Mouse (Mus musculus): Measurements from ENCODE around the gene Cdc42bpg.
"Not testable (repeated sequence)": the region's sequence is repeated elsewhere in the genome, so short reads cannot be mapped to it uniquely, and the experiment has no call there.

The Cdc42bpg gene

DNA sequence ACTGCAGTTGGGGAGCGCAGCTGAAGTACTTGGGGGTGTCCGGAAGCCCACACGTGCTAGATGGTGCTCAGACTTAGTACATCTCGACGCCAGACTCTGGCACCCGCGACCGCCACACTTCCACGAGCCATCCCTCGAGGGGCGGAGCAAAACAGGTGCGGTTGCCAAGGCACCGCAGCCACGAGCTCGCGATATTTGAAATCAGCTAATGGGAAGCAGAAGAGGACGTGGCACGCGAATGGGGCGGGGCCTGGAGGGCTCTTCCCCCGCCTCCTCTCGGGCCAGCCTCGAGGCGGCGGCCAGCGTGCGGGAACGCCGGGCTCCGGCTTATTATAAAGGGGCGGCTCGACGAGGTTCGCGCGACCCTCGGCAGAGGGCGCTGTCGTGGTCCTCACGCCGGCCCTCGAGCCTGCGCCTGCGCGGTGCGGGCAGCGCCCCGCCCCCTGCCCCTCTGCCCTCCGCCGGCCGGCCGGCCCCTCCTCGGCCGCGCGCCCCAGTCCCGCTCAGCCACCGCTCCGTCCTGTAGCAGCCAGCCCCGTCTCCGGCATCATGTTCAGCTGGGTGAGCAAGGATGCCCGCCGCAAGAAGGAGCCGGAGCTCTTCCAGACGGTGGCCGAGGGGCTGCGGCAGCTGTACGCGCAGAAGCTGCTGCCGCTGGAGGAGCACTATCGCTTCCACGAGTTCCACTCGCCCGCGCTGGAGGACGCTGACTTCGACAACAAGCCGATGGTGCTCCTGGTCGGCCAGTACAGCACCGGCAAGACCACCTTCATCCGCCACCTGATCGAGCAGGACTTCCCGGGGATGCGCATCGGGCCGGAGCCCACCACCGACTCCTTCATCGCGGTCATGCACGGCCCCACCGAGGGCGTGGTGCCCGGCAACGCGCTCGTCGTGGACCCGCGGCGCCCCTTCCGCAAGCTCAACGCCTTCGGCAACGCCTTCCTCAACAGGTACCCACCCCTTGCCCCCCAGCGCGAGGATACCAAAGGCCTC lies 29.5 kb upstream of the Cdc42bpg start, which contains the start of gene Ehd1:
Ehd1 (plus strand) TSS at position 300 of the 996 bp plus-strand sequence.
- peak; percentile 97 for DNase-seq (ENCODE audit: low spot score)

DNA sequence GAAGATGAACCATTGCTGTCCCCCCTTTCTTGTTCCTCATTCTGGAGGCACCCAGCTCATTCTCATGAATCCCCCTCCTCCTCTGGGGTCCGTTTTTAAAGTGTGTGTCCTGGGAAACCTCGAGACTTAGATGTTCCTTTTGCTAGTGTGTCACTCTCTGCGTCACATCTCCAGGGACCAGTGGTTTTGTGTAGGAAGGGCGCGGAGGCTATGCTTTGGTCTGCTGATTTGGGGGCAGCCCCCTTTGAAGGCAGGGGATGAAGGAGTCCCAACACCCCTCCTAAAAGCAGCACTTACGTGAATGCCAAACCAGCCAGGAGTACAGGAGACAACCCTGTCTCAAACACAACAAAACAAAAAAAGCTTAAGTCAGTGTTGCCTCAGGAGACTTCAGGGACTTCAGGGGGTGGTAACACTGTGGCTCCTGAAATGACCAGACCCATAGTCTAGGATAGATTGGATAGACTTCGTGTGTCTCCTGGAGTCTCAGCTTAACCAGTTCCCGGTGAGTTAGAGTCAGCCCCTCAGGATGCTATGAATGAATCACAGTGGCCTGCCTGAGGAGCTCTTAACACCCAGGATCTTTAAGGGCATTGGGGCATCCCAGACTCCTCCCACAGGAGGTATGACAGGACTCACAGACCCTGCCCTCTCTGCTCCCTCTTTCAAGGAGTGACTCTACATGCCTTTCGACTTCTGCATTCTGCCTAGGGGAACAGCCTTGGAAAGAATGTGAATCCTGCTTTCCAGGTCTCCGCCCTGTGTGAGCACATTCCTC lies 28.4 kb upstream of the Cdc42bpg start:
- peak; percentile 59 for DNase-seq (ENCODE audit: low spot score)

DNA sequence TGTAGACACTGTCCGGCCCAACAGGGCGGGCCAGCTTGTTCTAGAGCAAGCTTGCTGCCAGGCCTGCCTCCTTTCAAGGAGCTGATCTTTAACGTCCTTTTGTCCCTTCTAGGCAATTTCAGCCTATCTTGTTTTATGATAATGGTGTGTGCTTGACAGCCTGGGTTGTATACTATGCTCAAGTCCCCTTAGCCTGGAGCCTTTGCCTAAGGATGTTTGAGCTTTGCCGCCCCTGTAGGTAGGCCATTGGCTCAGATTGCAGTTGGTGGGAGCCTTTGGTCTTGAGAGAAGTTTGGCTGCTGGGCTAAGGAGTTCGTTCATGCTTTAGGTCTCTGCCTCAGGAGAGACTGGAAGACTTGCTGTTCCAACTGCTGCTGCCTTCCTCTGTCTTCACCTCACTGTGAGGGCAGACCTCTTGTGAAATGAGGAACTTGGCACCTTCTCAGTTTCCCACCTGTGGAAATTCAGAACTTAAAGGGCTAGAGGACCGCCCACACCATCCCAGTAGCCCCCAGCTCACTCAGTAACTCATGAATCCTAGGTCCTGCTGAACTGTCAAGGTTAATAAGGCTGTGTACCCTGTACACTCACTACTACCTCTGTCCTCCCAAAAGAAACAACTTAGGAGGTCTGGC lies 27.7 kb upstream of the Cdc42bpg start:
- no peak for DNase-seq (ENCODE audit: low spot score)

DNA sequence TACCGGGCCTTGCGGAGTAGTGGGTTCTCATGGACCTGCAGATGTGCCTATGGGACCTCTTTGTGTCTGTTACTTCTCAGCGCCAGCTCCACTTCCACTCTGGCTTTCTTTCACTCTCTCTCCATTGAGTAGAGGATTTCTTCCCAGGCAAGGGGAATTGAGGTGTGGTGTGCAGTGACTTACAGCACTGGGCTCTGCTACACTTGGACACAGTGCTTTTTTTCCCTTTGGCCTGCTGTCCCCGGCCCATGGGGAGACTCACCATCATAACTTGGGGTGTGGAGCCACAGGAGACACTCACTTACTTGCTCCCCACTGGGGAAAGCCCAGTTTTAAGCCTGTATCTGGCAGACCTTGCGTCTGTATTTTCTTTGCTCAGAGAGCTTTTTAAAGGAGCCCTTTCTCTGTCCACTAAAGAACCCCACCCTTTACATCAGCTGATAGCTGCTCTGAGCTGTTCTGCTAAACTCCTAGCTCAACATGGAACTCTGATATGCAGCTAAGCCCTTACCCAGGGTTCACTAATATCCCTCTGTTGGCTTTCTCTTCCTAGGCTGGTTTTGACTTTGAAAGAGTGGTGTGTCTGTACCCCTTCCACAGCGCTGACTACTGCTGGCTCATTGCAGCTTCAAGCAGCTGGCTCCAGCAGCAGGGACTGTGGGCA lies 26.6 kb upstream of the Cdc42bpg start:
- DNase-seq (ENCODE audit: low spot score) = no peak

DNA sequence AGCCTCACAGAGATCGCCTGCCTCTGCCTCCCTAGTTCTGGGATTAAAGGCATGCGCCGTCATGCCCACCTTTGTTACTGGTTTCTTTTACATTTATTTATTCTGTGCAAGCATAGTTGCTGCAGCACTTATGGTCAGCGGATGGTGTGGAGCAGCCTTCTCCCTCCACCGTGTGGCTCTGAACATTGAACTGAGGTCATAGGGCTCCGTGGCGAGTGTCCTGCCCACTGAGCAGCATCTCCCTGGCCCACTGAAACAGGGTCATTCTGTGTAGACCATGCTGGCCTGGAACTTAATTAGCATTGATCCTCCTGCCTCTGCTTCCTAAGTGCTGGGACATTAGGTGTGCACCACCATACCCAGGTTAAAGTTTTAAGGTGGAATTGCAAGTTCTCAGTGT lies 25.7 kb upstream of the Cdc42bpg start:
- DNase-seq (ENCODE audit: low spot score) = no peak

DNA sequence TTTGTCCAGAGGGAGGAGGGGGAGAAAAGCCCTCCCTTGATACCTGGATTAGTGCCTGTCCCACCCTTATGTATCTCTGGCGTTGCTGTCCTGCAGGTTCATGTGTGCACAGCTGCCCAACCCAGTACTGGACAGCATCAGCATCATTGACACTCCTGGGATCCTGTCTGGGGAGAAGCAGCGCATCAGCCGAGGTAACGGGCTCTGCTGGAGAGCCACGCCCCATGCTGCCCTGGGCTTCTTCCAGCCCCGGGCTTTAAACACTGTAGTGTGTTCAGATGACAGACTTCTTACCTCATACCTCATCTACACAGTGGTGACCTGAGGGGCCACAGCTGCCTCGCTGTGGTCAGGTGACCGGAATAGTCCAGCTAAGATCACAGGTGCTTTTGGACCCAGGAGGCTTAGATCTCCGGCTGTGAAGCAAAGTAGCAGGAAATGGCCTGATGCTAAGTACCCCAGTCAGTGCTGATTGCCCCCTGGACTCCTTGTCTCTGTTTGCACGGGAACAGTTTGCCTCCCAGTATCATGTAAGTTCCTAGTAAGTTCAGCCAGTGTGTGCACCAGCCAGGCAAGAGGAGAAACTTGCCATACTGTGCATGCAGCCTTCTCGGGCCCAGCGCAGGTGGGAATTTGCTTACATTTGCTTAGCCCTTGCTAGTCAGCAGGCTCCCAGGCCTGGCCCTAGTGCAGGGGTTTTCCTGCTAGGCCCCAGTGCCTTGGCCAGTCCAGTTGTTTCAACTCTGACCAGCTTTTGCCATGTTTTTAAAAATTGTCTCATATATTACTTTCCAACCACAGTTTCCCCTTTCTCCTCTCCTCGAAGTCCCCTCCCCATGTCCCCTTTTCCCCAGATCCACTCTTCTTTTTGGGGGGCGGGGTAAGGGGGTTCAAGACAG lies 24.9 kb upstream of the Cdc42bpg start:
- DNase-seq (ENCODE audit: low spot score) = no peak

DNA sequence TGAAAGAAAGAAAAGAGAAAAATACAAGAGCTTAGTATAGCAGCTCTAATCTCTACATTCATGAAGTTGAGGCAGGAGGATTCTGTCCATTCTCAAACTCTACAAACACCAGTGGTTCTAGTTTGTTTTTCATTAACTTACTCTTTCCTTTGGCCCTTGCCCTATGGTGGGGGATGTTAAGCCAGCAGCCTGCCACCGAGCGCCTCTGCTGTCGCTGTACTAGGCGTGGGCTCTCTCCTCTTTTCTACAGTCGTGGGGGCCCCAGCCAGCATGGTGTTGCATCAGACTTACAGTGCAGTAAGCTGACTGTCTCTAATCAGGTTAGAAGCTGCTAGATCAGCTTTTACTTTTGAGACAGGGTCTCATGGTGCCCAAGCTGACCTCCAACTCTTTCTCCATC lies 23.3 kb upstream of the Cdc42bpg start:
- DNase-seq (ENCODE audit: low spot score) = no peak

DNA sequence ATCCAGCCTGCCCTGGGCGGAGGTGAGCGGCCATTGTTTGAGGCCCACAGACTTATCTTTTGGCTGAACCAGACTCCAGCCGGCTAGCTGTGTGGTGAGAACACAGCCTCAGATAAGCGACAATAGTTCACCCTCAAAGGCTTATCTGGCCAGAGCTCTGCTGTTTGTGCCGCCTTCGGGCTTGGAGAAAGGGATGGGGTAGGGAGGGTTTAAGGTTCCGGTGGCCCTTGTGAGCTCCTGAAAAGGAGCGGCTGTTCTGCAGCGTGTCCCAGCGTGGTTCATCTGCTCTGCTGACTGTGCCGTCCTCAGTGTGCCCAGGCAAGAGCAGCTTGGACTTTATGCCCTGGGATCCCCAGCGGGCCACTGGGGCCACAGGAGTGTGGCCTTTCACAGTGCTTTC lies 21.8 kb upstream of the Cdc42bpg start:
- DNase-seq (ENCODE audit: low spot score) = no peak

DNA sequence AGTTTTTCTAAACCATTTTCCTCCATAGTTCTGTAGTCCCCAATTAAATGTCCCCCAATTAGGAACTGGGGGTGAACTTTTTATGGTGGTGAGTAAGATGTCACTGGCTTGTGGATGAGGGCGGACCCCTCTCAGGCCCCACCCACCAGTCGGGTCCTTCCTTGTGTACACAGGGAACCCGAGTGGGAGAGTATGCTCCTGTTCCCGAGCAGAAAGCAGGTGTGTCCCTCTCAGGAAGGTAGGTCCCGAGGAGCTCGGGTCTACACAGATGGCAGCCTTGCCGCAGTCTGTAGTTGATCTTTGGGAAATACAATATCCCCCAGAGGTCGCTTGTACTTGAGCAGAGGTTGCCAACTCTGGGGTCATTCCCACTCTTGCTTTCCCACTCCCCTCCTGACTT lies 21.0 kb upstream of the Cdc42bpg start:
- DNase-seq (ENCODE audit: low spot score) = no peak

DNA sequence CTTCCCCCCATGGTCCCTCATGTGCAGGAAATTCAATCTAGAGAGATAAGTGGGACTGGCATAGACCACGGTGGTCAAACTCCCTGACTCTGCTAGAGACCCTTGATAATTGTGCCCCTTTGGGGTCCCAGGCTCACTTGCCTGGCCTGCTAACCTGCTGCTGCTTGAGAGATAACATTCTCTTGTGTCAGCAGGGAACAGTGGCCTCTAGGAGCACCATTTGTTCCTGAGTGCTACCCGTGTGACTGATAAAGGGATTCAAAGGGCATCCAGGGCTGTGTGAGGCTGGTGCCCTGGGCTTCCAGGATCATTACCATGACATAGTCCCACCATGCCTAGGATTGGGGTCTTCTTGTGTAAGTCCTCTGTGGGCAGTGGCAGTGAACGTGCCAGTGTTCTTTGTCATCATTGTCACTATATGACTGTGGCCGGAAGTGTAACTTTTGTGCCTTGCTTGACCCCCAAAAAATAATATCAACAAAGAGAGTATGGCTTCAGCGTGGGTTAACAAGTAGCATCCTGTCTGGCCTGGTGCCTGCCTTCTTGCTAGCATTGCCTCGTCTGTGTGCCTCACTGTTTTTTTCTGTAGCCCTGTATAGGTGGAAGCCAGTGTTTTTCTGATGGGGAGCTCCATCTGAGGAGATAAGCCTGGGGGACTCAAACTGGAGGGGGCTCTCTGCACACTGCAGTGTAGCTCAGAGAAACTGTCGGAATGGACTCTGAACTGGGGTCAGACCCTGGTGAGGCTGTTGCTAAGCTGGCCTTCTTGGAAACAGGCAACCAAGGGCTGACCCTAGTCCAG lies 20.4 kb upstream of the Cdc42bpg start:
- DNase-seq (ENCODE audit: low spot score) = no peak

DNA sequence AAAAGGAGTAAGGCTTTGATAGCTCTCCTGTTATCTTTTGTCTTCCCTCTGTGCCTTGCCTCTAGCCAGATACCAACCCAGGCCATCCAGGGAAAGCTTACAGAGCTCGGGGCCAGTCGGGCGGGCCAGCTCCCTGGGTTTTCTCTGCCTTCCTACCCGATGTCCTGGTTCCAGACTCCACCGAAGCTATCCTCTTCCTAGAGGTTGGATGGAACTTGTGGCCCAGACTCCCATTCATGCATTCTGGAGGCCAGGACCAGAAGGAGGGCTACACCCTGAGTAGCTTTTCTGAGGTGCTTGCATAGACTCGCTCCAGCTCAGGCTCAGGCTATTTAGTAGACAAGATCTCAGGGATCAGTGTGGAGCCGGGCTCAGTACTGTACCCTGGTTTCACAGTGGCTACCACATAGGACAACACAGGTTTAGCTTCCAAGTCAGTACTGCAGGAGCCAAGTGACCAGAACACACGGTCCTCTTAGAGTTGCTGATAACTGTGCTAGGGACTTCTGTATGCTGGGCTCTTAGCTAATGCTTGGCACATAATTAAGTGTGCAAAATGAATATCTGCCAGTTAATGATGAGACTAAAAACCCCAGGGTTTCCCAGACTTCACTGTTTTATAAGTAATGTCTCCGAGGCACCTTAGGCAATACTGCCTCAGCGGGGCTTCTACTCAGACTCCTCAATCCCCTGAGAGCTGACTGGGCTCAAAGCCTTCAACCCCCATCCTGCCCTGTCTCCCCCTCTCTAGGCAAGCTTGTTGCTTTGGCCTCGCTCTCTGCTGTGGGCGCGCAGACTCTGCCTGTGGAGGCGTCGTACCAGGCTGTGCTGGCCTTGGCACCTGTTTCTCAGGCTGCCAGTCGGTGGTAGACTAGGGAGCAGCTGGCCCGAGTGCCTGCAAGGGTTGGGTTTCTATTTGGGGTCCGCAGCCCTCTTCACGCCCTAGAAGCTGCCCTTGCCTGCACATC lies 19.5 kb upstream of the Cdc42bpg start:
- no peak for DNase-seq (ENCODE audit: low spot score)

DNA sequence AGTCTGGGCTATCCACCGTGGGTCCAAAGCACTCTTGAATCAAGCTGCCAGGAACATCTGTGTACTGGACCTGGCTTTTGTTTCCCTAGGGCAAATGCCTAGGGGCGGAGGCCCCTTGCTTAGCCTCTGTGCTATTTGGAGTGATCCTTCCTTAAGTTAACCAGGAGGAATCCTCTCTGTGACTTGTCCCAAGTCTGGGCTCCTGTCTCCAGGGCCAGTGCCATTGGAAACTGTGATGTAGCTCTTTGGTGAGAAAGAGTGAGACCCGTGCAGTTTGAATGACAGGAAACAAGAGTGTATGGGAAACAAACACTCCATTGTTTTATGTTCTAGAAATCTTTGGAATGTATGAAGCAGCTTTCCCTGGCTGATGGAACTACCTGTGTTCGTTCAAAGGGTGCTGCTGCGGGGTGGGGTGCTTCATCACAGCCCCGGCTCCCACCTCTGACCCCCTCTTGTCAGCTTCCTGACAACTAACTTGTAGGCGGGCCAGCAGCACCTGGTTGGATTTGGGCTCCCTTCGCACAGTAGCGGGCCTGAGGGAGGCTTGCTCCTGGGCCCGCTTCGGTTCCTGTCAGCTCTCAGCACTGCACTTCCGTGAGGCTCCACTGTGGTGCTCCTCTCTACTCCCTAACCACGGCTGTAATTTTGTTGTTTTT lies 17.9 kb upstream of the Cdc42bpg start:
- DNase-seq (ENCODE audit: low spot score) = no peak

DNA sequence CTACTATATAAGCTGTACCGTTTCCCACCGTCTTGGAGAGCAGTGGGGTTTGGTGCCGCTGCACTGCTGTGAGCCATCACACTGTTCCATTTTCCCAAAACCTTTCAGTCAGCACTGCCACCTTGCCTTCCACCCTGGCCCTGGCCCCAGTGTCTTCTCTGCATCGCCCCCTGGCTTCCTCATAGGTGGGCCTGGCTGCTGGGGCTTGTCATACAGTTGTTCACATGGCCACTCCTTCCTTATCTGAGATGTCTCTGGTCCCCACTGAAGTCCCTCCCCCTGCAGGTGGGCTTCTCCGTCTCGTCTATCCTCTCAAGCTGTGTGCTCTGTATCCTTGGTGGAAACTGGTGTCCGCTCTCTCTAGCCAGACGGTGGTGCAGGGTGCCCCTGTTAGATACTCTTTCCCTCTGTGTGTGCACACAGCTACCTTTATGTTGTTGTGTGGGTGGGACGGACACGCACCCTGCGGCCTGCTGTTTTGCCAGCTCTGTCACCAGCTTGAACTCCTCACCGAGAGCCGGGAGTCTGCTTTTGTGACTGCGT lies 16.5 kb upstream of the Cdc42bpg start:
- DNase-seq (ENCODE audit: low spot score) = no peak

DNA sequence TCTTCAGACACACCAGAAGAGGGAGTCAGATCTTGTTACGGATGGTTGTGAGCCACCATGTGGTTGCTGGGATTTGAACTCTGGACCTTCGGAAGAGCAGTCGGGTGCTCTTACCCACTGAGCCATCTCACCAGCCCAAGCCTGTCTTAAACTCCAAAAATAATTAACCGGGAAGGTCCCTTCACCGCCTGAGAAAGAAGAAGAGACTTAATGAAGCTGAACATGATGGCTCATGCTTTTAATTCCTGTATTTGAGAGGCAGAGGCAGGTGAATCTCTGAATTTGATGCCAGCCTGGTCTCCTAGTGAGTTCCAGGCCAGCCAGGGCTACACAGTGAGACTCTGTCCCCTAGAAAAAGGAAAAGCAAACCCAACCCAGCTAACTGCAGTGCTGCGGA lies 15.5 kb upstream of the Cdc42bpg start:
- not testable (repeated sequence) for DNase-seq (ENCODE audit: low spot score)

DNA sequence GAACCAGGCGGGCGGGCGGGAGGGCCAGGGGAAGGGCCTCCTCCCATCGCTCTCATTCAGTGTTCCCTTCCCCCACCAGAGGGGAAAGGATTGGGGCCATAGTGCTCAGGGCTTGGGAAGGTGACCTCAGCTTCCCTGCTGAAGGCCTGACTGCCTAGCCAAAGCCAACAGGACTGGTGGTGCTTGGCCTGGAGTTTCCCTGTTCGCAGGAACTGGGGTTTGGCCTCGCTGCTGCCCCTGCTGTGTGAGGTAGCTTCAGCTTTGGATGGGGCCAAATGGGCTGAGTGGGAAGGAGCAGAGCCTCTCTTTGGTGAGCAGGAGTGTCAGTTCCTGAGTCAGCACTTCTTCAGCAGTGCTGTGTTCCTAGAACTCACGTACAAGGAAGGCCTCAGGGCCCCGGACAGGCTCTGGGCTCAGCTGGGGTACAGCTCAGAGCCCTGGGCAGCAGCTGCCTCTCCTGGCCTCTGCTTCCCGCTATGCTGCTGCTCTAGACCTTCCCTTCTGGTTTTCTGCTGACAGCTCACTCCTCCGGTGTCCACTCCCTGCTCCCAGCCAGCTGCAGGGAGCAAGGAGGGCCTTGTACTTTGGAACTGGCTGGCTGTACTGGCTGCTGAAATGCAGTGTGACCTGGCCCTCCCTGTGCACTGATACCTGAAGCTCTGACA lies 15.0 kb upstream of the Cdc42bpg start:
- DNase-seq (ENCODE audit: low spot score) = no peak

DNA sequence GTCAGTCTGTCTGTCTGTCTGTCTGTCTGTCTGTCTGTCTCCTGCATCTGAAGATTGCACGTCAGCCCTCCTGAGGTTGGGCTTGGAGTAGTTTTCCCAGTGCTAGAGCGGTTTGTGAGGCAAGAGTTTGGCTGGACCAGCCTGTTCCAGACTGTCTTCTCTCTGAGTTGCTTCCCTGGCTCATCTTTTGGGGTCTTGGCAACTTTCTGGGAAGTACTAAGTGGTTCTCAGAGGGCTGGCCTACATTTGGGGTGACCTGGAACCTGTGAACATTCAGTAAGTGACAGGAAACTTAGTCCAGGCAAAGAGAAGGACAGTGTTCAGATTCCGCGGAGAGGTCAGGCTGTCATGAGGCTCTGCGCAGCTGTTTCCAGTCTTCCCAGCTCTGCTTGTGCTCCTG lies 14.0 kb upstream of the Cdc42bpg start:
- no peak for DNase-seq (ENCODE audit: low spot score)

DNA sequence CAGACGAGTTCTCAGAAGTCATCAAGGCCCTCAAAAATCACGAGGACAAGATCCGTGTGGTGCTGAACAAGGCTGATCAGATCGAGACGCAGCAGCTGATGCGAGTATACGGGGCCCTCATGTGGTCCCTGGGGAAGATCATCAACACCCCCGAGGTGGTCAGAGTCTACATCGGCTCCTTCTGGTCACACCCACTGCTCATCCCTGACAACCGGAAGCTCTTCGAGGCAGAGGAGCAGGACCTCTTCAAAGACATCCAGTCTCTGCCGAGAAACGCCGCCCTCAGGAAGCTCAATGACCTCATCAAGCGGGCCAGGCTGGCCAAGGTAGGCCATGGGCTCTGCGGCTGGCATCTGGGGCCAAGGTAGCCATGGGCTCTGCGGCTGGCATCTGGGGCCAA lies 12.0 kb upstream of the Cdc42bpg start:
- DNase-seq (ENCODE audit: low spot score) = no peak

Data from urinary bladder, postnatal 25 days (tissue).